Mouse (Mus musculus) lung, postnatal 0 days (tissue): Measurements from ENCODE around the gene Tprn.

Source experiments
- CTCF ChIP-seq: IDR thresholded peaks from 2 replicates; pipeline ENCODE4 v1.5.1; 2016; ENCODE audit warnings: antibody characterized with exemption, mild to moderate bottlenecking
- EP300 ChIP-seq: IDR thresholded peaks from 2 replicates; pipeline ENCODE4 v1.6.1; 2016; ENCODE audit warnings: antibody characterized with exemption, mild to moderate bottlenecking, control low read depth

DNA sequence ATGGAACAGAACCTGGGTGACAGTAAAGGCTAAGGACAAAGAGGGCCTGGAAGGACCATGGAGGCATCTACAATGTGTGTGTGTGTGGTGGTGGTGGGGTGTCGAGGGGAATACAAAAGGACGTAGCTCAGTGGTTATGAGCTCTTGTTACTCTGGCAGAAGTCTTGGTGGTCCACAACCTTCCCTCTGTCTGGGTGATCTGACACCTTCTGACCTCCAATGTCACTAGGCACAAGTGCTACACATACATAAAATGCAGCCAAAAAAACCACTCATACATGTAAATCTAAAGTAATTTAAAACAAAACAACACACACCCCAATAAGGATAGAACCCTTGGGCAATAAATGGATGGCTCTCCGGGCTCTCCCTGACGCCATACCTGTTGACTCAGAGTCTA lies 35.0 kb upstream of the Tprn start:
- TF ChIP-seq EP300 (no peak), CTCF (no peak)
